Mouse (Mus musculus) testis, postnatal 10 days (tissue): ENCODE measurements at regions not wholly inside any gene's neighbourhood (a gene's known extent, or its start where the extent isn't known, plus 50 kb on each side); places are given as distances from the start of the nearest gene placed in this dataset.
"Not testable (repeated sequence)": the region's sequence is repeated elsewhere in the genome, so short reads cannot be mapped to it uniquely, and the experiment has no call there.

Source experiments
- DNase-seq: peaks from one replicate; pipeline ENCODE4 v3.0.0; 2021; ENCODE audit warnings: low spot score

DNA sequence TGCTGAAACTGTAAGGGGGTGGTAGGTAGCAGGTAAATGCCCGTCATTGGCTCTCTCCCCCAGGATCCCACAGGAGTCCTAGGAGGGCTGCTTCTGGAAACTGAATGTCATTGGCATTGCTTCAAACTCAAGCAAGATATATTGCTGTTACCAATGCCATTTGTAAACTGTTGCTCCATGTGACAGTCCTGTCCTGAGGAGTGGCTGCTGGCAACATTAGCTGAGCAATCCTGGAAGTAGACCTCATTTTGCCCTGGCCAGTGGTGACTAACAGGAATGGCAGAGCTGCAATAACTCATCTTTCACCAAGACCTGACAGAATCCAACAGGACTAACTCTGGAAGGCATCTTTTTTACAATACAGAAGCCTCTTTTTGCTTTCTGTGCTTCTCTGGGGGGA, 143.2 kb downstream of the Gm815 start:
- DNase-seq: no peak

DNA sequence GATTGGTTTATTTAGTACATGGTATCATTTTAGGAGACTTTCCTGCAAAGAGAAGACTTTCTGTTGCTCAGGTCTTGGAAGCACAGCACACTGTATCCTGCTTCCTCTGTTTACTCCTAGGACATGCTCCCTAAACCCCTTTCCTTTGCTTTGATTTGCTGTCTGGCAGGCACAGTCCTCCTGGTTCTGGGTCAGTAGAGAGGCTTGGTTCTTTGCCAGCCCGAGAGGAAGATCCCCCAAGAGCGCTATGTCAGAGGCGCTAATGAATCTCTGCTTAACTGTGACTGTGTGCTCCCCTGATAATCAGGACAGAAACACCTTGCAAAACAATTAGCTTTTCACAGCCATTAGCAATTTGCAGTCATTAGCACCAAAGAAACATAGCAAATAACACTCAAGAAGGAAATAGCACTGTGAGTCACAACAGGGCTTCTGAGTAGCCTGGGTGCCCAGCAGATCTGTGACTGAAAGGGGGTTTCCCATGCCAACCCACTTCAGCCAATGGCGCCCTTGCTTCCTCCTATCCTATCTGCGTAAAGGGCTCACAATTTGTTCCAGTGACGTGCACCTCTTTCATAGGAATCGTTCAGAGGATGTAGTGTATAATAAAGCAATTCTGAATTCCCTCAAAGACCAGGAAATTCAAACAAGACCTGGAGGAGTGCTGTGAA, 145.5 kb downstream of the Gm815 start:
- no peak for DNase-seq

DNA sequence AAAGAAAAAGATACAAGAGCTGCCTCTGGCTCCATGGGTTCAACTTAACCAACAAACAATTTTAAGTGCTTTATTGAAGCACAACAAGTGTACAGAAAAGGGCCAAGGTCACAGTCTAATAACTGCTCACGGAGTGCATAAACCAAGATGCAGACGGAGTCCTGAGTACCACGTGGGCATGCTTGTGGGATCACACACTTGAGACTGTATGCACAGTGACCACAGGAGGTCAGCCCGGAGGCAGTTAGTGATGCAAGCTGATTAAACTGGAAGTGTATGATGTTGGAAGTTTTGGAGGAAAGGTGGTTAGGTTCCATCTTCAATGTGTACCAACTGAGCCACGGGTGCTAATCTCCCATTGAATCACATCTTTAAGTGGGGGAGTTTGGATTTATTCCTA, 146.9 kb downstream of the Gm815 start:
- no peak for DNase-seq

- DNase-seq: no peak
These were observed 152.6 kb downstream of the Gm815 start for GRCm38 (mm10) chr19:27038298-27038697.

DNA sequence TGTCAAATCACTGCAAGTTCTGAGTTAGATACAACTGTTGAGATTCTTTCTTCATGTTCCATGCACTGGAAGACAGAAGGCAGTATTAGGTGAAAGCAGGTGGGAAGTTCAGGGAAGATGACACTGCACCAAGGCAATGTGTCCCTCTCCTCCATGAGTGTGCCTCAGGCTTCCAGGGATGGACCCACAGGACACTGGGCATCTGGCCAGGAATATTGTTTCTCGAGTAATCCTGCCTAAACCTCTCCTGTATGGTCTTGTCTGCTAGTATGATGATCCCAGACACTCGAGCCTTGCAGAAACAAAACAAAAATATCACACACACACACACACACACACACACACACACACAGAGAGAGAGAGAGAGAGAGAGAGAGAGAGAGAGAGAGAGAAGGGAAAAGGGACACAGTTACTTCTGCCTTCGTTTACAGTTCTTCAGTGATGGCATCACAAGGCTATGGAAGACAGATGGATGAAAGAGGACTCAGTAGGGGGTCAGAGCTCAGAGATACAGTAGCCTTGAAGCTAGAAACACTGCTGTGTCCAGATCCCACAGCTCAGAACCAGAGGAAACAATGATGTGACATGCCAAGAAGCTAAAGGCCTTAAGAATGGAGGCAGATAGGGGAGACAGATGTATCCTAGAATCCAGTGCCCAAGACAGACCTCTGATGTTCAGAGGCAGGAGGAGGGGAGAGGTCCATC, 154.8 kb downstream of the Gm815 start:
- no peak for DNase-seq

- peak; percentile 45 for DNase-seq
These were observed 149.7 kb upstream of the Vldlr start for GRCm38 (mm10) chr19:27066449-27067181.

- DNase-seq: no peak
These were observed 143.0 kb upstream of the Vldlr start for GRCm38 (mm10) chr19:27073281-27073680.

DNA sequence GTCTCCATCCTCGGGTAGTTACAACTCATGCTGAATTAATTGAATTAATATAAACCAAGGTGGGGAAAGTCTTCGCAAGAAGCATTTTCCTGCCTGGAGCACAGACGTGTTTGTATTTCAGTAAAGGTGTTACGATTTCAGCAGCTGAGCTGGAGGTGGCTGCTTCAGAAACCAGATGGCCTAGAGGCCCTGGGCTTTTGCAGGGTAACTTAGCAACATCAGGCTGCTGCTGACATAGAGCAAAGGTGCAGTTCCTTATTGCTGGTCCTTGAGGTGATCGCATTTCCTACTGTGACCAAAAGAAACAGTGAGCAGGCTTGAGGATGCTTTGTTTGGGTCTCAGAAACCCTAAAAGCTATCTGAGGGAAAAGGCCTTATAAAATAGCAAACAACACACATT, 141.3 kb upstream of the Vldlr start:
- DNase-seq: no peak

DNA sequence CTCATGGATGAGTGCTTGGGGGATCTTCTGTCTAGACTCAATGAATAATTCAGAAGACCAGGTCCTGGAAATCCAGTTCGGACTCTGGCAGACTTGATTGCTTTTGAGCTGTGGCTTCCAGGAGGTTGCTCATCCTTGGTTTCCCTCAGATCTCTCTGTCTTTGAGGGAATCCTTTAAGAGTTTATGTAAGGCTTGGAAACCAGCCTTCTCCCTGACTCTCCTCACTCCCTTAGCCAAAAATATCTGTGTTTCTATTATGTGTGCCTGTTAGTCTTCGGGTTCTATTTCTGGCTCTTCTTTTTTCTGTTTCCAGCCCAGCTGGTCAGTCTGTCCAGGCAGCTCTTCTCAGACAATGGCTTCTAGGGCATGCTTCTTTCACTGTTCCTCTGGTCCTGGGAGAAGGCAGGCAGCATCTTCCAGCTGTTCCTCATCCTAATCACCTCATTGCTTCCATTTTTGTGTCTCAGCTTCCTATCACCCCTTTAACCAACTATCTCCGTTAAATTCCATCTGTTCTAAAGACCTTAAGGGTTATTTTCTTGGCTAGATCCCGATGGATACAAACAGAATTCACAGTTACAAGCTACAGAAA, 139.3 kb upstream of the Vldlr start:
- DNase-seq: no peak

- DNase-seq: no peak
These were observed 128.9 kb upstream of the Vldlr start for GRCm38 (mm10) chr19:27087344-27087743.

- DNase-seq: no peak
These were observed 128.5 kb upstream of the Vldlr start for GRCm38 (mm10) chr19:27087833-27088232.

DNA sequence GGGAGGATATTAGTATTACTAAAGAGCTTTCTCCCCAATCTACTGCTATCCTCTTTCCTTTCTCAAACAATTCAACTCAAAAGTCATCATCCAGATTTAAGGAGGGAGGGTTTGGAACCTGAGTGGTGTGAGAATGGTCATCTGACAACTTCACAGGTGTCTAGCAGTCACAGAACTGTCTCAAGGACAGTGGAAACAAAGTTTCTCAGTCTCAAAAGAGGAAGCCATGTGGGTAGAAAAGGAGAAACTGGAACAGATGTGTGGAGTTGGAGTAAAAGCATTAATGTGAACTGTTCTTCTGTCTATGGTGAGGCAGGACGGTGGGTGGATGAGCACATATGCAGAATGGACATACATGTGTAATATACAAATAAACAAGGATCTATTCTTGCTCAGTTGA, 127.2 kb upstream of the Vldlr start:
- DNase-seq: no peak

- no peak for DNase-seq
These were observed 124.7 kb upstream of the Vldlr start for GRCm38 (mm10) chr19:27091603-27092002.

DNA sequence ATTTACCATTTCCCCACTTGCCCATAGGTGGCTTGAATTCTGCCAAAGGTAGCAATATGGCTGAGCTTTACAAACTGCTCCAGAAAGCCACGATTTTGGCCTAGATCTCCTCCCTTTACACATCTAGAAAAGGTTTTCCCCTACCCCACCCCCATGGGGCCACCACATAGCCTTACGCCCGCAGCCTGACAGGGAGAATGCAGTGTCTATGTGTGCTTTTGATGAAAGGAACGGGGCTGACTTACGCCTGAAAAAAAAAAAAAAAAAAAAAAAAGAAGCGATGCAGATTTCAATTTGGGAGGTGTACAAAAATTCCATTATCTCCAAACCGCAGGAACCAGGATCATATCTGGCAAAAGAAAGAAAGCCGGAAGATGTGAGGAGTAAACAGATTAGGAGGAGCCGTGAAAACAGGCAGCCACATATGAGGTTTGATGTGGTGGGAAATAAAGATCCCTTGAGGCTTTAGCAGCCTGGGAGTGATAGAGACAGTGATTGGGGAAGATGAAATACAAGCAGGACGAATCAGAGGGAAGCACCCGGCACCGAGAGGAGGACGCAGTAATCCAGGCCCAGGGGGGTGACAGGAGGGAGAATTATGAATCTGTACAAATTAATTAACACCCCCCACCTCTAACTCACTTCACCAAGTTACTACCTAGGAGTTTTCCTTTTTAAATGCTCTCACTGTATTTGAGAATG, 121.4 kb upstream of the Vldlr start:
- no peak for DNase-seq

DNA sequence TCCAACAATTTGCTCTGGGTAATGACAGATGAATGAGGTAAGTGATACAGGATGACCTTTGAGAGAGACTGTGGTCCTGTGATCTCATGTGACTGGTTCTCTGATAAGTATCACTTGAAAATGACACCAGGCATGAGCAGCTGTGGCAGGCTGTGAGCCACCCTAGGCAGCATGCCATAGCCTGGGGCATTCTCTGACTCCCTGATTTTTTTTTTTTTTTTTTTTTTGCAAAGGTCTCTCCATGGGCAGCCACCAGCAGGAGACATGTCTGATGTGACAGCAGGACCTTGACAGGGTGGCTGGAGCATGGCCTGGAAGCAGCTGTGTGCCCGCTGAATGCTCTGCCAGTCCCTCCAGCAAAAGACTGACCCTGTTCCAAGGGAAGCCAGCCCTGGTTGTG, 116.4 kb upstream of the Vldlr start:
- DNase-seq: no peak

DNA sequence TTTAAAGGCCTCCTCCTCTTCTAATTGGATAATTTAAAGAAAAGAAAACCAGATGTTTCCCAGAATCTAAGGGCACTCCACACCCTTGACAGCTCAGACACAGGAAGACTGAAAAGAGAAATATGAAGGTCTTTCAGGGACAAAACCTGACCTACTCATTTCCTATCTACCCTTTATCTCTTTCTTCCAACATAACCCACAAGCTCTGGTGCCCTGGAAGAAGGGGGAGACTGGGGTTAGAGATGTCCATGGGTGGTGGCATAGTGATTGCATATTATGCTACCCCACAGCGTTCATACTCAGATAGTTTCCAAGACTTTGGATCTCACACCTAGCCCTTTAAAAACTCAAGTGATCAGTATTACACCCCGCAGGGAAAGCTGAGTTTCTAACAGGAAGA, 105.8 kb upstream of the Vldlr start:
- DNase-seq: no peak

GRCm38 (mm10) chr19:27120876-27121275, 95.4 kb upstream of the Vldlr start:
- DNase-seq: no peak

DNA sequence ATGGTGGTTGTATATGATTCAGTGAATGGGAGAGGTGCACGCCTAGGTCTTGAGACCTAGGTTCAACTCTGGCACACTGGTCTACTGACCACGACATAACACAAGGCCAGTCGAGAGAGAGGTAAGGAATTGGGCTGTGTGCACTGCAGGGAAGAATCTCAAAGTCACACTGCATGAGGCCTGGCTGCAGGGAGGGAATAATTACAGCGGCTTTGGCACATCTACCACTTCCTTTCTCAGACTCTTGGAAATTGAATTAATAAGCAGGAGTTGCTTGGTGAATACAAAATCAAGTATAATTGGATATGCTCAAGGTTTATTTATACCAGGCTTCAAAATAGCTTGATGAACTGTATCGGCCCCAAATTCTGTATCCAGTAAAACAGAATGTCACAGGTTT, 93.9 kb upstream of the Vldlr start:
- no peak for DNase-seq

- DNase-seq: peak; percentile 44
These were observed 93.0 kb upstream of the Vldlr start for GRCm38 (mm10) chr19:27123334-27123733.

DNA sequence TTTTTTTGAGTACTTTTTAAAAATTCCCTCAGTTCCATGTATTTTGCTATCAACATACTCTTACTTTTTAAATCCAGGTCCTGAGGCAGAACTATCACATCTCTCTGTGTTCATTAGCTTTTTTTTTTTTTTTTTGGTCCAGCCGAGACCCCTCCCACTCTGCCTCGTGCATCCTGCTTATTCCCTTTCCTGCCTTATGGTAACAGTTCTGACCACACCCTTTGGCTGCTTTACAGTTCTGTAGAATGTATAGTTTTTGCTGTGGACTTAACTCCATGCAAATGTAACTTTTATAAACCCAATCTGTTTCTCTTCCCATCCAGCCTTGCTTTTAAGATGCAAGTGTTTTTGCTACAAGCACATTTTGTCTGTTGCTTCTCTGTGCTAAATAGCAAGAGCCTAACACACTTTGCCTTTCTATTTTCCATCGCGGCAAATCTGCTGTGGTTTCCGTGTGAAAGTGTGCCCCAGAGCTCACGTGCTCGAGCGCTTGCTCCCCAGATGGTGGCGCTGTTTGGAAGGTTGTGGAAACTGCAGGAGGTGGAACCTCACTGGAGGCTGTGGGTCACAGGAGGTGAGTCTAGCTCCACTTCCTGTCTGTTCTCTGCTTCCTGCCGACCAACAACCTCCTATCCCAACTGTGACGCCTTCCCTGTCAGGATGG, 92.3 kb upstream of the Vldlr start:
- peak; percentile 75 for DNase-seq

- not testable (repeated sequence) for DNase-seq
These were observed 87.8 kb upstream of the Vldlr start for GRCm38 (mm10) chr19:27128501-27128900.

GRCm38 (mm10) chr19:27134360-27134759, 81.9 kb upstream of the Vldlr start:
- peak; percentile 2 for DNase-seq
